Mouse (Mus musculus) lung, postnatal 0 days (tissue): ENCODE data around the gene Ugt1a5. TPM values are rescaled to one million over a fixed set of nuclear protein-coding genes. Genes with fewer than 3 reads are reported as not detected.

Experiments used
- ATAC-seq: fragments of 200-750 bp; cut with Nextera tagmentation; 2 replicates; pipeline ENCODE4 v1.8.0; 2017; ENCODE audit warnings: moderate library complexity
- DNase-seq: peaks from one replicate; pipeline ENCODE4 v3.0.0-alpha.2; 2016; ENCODE audit warnings: low spot score
- H3K27ac ChIP-seq: fragments of 300-500 bp; sonication (generic); 2 replicates; pipeline ENCODE4 v1.5.1; 2014; ENCODE audit warnings: antibody characterized with exemption, mild to moderate bottlenecking, low read length, mixed read lengths
- H3K27me3 ChIP-seq: fragments of 300-500 bp; sonication (generic); replicated peaks from 2 replicates; pipeline ENCODE4 v1.6.1; 2014; ENCODE audit warnings: low read length, mixed read lengths; ENCODE audit not compliant: insufficient read depth
- H3K36me3 ChIP-seq: fragments of 300-500 bp; sonication (generic); 2 replicates; pipeline ENCODE4 v1.6.1; 2014; ENCODE audit warnings: low read length, mixed read lengths; ENCODE audit not compliant: insufficient read depth
- H3K4me1 ChIP-seq: fragments of 300-500 bp; sonication (generic); 2 replicates; pipeline ENCODE4 v1.6.1; 2014; ENCODE audit warnings: antibody characterized with exemption, low read depth, low read length, mixed read lengths; ENCODE audit not compliant: insufficient read depth
- H3K4me2 ChIP-seq: fragments of 300-500 bp; sonication (generic); replicated peaks from 2 replicates; pipeline ENCODE4 v1.6.1; 2014; ENCODE audit warnings: low read depth, mild to moderate bottlenecking, low read length, moderate library complexity, mixed read lengths
- H3K4me3 ChIP-seq: fragments of 300-500 bp; sonication (generic); 2 replicates; pipeline ENCODE4 v1.5.1; 2014; ENCODE audit warnings: low read depth, low read length
- H3K9ac ChIP-seq: fragments of 300-500 bp; sonication (generic); replicated peaks from 2 replicates; pipeline ENCODE4 v1.6.1; 2014; ENCODE audit warnings: low read depth, mild to moderate bottlenecking
- H3K9me3 ChIP-seq: fragments of 300-500 bp; sonication (generic); 2 replicates; pipeline ENCODE4 v1.6.1; 2016; ENCODE audit warnings: low read length, mixed read lengths
- CTCF ChIP-seq: IDR thresholded peaks from 2 replicates; pipeline ENCODE4 v1.5.1; 2016; ENCODE audit warnings: antibody characterized with exemption, mild to moderate bottlenecking
- EP300 ChIP-seq: IDR thresholded peaks from 2 replicates; pipeline ENCODE4 v1.6.1; 2016; ENCODE audit warnings: antibody characterized with exemption, mild to moderate bottlenecking, control low read depth
- WGBS: fragments of 180-500 bp; shearing (Covaris S2); extraction: QIAGEN DNeasy Blood & Tissue Kit; methylation state at CpG from one replicate; pipeline ENCODE4 v1.1.7; 2014; 5-methylcytosine and 5-hydroxymethylcytosine counted together
- polyA plus RNA-seq: library from polyadenylated mRNA; unstranded; fragments of >200 nt; fragmentation: Nextera tagmentation; extraction: Ambion mirVana; gene quantifications from 2 replicates; pipeline ENCODE4 v1.2.1, GENCODE M21; 2015

The Ugt1a5 gene
- polyA plus RNA-seq, 1 experiment from 2014 or later, result not detected

DNA sequence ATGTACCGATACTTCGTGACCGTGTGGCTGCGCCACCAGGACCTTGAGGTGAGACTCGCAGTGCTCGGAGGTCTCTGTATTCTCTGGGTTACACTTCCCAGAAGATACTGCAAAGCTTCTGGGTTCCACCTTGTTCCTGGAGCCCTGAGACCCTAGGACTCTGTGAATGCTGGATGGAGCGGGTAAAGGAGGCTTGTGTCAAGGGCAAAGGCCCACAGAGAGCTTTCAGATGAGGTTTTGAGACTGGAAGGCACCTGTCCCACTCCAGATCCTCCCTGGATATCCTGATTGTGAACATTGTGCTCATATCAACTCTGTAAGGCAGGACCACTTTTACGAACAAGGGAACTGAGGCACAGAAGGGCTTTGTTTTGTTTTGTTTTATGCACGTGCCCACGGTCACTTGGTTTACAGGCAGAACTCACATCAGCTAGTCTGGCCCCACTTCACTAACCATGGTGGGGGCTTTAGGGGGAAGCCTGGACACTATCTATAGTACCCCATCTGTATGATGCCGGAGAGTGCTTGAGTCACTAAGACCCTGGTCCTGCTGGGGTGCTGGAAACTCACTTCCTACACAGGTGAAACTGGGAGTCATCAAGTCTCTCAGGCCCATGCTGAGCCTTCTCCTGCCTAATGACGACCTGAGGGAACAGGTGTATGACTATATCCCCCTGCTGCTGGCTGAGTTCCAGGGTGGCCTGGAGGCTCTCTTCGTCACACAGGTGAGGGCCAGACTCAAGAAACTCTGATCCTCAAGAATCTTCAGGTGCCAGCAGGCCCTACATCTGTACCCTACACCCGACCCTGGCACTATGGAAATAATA lies 67.8 kb downstream of the Ugt1a5 start:
- Histone ChIP-seq H3K27ac (no peak overlapping the region), H3K4me2 (no peak overlapping the region), H3K4me1 (no peaks in the 10 kb centered on the region), H3K9me3 (peaks cover 72% of the 10 kb centered on the region), H3K36me3 (no peaks in the 10 kb centered on the region), H3K9ac (no peak overlapping the region), H3K4me3 (no peak overlapping the region), H3K27me3 (no peaks in the 10 kb centered on the region)
- no peak; the same call in 1 of the 2 replicates for ATAC-seq
- TF ChIP-seq EP300 (no peak), CTCF (no peak)
- 64% methylated on average over 14 of the region's 14 CpGs for WGBS
- DNase-seq, result no peak

DNA sequence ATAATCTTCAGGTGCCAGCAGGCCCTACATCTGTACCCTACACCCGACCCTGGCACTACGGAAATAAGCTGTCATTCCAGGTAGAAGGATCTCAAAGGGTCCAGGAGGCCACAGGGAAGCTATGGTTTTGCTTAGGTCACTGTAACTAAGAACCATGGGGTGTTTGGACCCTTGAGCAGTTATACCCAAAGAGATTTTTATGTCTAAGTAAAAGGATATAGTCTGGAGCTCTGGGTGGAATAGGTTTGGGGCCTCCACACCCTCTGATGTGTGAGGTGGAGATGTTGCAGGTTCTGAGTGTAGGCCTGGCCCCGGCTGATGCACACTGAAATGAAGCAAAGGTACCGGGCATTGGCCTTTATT lies 68.4 kb downstream of the Ugt1a5 start:
- no peak overlapping the region for H3K4me2 ChIP-seq
- H3K9me3 ChIP-seq, result peaks cover 72% of the 10 kb centered on the region
- no peak for ATAC-seq
- no peaks in the 10 kb centered on the region for H3K27me3 ChIP-seq
- H3K27ac ChIP-seq, result no peak overlapping the region
- no peak for TF ChIP-seq CTCF
- no peak overlapping the region for H3K9ac ChIP-seq
- no peaks in the 10 kb centered on the region for H3K36me3 ChIP-seq
- H3K4me3 ChIP-seq, result no peak overlapping the region
- no peak for DNase-seq
- no peaks in the 10 kb centered on the region for H3K4me1 ChIP-seq
- WGBS, result 56% methylated on average over 4 of the region's 4 CpGs

DNA sequence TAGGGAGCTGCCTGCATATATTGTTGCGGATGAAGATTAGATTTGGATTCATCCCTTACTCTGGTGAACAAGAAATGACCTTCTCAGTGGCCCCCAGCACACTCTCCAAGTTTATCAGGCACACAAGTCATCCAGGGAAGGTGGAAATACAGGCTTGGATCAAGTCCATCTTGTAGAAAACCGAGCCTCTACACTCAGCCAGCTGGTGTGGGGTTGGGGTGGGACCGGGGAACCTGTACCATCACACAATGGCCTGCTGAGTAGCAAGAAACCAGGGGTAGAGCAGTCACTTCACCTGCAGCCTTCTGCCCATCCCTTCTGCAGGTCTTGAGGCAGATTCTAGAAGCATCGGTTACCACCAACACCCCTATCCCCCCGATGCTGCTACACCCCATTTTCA lies 68.8 kb downstream of the Ugt1a5 start:
- WGBS, result 39% methylated on average over 5 of the region's 5 CpGs
- Histone ChIP-seq H3K4me2 (no peak overlapping the region), H3K4me3 (no peak overlapping the region), H3K36me3 (no peaks in the 10 kb centered on the region), H3K27ac (no peak overlapping the region), H3K9ac (no peak overlapping the region), H3K9me3 (peaks cover 72% of the 10 kb centered on the region), H3K4me1 (no peaks in the 10 kb centered on the region), H3K27me3 (no peaks in the 10 kb centered on the region)
- no peak for ATAC-seq
- DNase-seq, result no peak
- TF ChIP-seq CTCF (no peak), EP300 (no peak)

DNA sequence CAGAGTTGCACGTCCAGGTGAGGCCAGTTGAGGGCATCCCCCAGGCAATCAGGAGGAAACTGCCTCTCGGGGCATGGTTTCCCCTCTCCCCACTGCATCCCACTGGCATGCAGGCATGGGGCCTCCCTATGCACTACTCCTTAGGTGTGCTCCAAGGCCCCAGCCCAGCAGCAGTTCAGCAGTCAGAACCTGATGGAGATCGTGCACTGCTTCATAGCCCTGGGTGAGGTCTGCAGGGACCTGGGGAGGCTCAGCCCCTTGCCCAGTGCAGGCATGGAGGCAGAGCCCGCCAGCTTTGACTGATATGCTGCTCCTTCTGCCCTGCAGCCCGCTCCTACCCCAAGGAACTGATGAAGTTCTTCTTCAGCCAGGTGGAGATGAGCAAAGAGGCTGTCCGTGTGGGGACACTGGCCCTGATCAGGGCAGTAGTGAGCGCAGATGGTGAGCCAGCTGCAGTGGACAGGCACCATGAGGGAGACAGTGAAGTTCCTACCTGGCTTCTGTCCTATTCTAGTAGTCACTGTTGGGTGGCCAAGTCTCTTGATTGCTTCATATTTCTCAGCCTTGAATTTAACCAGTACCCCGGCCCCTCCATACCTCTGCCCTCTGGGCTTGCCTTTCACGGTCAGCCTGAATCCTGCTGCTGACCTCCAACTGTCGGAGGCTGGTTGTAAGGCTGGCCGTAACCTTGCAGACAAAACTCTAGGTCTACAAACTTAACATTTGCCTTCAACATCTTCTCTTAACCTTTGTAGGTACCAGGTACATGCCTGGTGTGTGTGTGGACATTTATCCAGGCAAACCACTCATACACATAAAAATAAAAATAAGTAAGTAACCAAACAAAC lies 69.5 kb downstream of the Ugt1a5 start:
- no peak overlapping the region for H3K9ac ChIP-seq
- ATAC-seq, result no peak; the same call in 1 of the 2 replicates
- no peak for TF ChIP-seq EP300
- TF ChIP-seq CTCF, result no peak

DNA sequence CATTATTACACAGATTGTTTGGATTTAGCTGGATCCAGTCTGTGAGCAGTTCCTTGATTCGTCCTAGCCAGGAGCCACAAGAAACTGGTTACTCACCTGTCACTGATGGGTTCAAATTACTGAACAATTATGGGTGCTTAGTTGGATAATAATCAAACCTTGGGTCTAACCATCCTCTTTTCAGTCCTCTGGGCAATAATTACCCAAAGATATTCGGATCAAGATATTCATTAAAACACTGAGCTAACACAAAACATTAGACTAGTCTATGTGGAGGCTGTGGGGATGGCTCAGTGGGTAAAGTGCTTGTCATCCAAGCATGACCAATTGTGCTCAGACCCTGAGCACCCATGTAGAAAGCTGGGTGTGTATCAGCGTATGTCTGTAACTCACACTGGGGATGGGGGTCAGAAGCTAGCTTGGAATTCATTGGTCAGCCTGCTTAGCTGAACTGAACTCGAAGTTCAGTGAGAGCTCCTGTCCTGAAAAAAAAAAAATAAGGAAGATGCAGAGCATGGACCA lies 70.1 kb downstream of the Ugt1a5 start:
- no peak overlapping the region for H3K27ac ChIP-seq
- 51% methylated on average over 4 of the region's 4 CpGs for WGBS
- no peaks in the 10 kb centered on the region for H3K4me1 ChIP-seq
- no peak for ATAC-seq
- H3K4me2 ChIP-seq, result no peak overlapping the region
- H3K4me3 ChIP-seq, result no peak overlapping the region
- peaks cover 66% of the 10 kb centered on the region for H3K9me3 ChIP-seq
- no peaks in the 10 kb centered on the region for H3K27me3 ChIP-seq
- H3K36me3 ChIP-seq, result no peaks in the 10 kb centered on the region
- TF ChIP-seq EP300, result no peak
- no peak for TF ChIP-seq CTCF
- DNase-seq, result no peak
- no peak overlapping the region for H3K9ac ChIP-seq

More for the DNA sequence above, 69.5 kb downstream of the Ugt1a5 start:
- Histone ChIP-seq H3K4me3 (no peak overlapping the region), H3K36me3 (no peaks in the 10 kb centered on the region), H3K27ac (no peak overlapping the region), H3K4me1 (no peaks in the 10 kb centered on the region), H3K9me3 (peaks cover 66% of the 10 kb centered on the region), H3K4me2 (no peak overlapping the region), H3K27me3 (no peaks in the 10 kb centered on the region)
- DNase-seq, result no peak
- WGBS, result 57% methylated on average over 11 of the region's 11 CpGs

DNA sequence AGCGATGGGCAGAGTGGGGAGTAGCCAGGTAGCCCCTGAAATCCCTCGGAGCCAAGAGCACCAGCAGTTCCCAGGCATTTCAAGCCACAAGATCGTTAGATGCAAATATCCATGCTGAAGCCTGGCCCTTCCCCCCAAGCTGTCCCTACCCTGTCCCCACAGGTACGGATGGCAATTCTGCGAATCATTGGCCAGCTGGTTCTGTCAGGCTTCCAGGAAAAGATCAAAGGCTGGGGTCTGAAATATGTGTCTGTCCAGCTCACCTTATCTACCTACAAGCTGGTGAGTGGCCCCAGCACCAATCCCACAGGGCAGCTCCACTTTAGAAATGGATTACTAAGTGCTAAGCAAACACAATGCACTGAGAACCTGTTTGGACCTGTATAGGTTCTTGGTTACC lies 71.5 kb downstream of the Ugt1a5 start:
- H3K27ac ChIP-seq, result no peak overlapping the region
- ATAC-seq (peak; percentile 20), DNase-seq (no peak)
- peaks cover 61% of the 10 kb centered on the region for H3K9me3 ChIP-seq
- WGBS, result 68% methylated on average over 5 of the region's 5 CpGs
- no peak for TF ChIP-seq EP300
- no peak for TF ChIP-seq CTCF
- H3K9ac ChIP-seq, result no peak overlapping the region
- no peak overlapping the region for H3K4me2 ChIP-seq
- no peaks in the 10 kb centered on the region for H3K36me3 ChIP-seq
- no peak overlapping the region for H3K4me3 ChIP-seq
- no peaks in the 10 kb centered on the region for H3K4me1 ChIP-seq
- no peaks in the 10 kb centered on the region for H3K27me3 ChIP-seq
